Mouse (Mus musculus): ENCODE measurements around the gene Pik3cg.

GRCm38 (mm10) chr12:32194358-32194757 is 14.1 kb downstream of the Pik3cg start:
- TF ChIP-seq CTCF (IDR thresholded peaks at IDR 0.05; ENCODE audit: low read depth) (no peak), EP300 (IDR thresholded peaks at IDR 0.05; ENCODE audit: low read depth) (no peak)
